Mouse (Mus musculus): ENCODE results near the gene 1700029I15Rik.

- TF ChIP-seq CTCF (IDR thresholded peaks at IDR 0.05; ENCODE audit: extremely low read depth, insufficient read depth, insufficient read length, insufficient replicate concordance) (no peak), POLR2A (IDR thresholded peaks at IDR 0.05; ENCODE audit: low read depth, low read length) (no peak)
These were observed 9.4 kb upstream of the 1700029I15Rik start for GRCm38 (mm10) chr2:92372767-92373436.
